Mouse (Mus musculus) stomach, postnatal 0 days (tissue): ENCODE data around the gene Stk38l.

ENCODE experiments used
- CTCF ChIP-seq: IDR thresholded peaks from 2 replicates; pipeline ENCODE4 v1.5.1; 2016; ENCODE audit warnings: antibody characterized with exemption, low read depth, mild to moderate bottlenecking, moderate library complexity
- EP300 ChIP-seq: optimal IDR thresholded peaks from 2 replicates; pipeline ENCODE3; 2016; ENCODE audit warnings: antibody characterized with exemption

GRCm38 (mm10) chr6:146678136-146679070 lies 46.4 kb upstream of the Stk38l start:
- no peak for TF ChIP-seq CTCF
- TF ChIP-seq EP300: no peak
